Mouse (Mus musculus) liver, embryonic 15.5 days (tissue): Measurements from ENCODE around the gene Itm2c. TPM values are rescaled to one million over a fixed set of nuclear protein-coding genes. Genes with fewer than 3 reads are reported as not detected.
A peak's percentile ranks its signal among the peaks of the same experiment; 100 is the strongest.

Experiments used
- ATAC-seq: fragments of 200-750 bp; cut with Nextera tagmentation; 2 replicates; pipeline ENCODE4 v1.8.0; 2017; ENCODE audit warnings: moderate number of reproducible peaks, mild to moderate bottlenecking, moderate library complexity; ENCODE audit not compliant: insufficient read depth
- H3K27ac ChIP-seq: fragments of 300-500 bp; sonication (generic); replicated peaks from 2 replicates; pipeline ENCODE4 v1.5.1; 2015; ENCODE audit warnings: mild to moderate bottlenecking, inconsistent platforms
- H3K27me3 ChIP-seq: fragments of 300-500 bp; sonication (generic); 2 replicates; pipeline ENCODE4 v1.6.1; 2015; ENCODE audit warnings: mild to moderate bottlenecking, inconsistent platforms
- H3K36me3 ChIP-seq: fragments of 300-500 bp; sonication (generic); replicated peaks from 2 replicates; pipeline ENCODE4 v1.6.1; 2015; ENCODE audit warnings: moderate library complexity, mild to moderate bottlenecking, inconsistent platforms
- H3K4me1 ChIP-seq: fragments of 300-500 bp; sonication (generic); replicated peaks from 2 replicates; pipeline ENCODE4 v1.6.1; 2015; ENCODE audit warnings: inconsistent platforms
- H3K4me2 ChIP-seq: fragments of 300-500 bp; sonication (generic); 2 replicates; pipeline ENCODE4 v1.6.1; 2015; ENCODE audit warnings: moderate library complexity, mild to moderate bottlenecking, inconsistent platforms
- H3K4me3 ChIP-seq: fragments of 300-500 bp; sonication (generic); replicated peaks from 2 replicates; pipeline ENCODE4 v1.5.1; 2015; ENCODE audit warnings: mild to moderate bottlenecking, inconsistent platforms
- H3K9ac ChIP-seq: fragments of 300-500 bp; sonication (generic); 2 replicates; pipeline ENCODE4 v1.6.1; 2015; ENCODE audit warnings: moderate library complexity, mild to moderate bottlenecking, inconsistent platforms
- H3K9me3 ChIP-seq: fragments of 300-500 bp; sonication (generic); replicated peaks from 2 replicates; pipeline ENCODE4 v1.6.1; 2016; ENCODE audit warnings: inconsistent platforms
- WGBS: fragments of 180-500 bp; shearing (Covaris S2); methylation state at CpG from one replicate; pipeline ENCODE4 v1.1.7; 2015; ENCODE audit warnings: mixed read lengths; ENCODE audit not compliant: insufficient replicate concordance; 5-methylcytosine and 5-hydroxymethylcytosine counted together
- polyA plus RNA-seq: library from polyadenylated mRNA; unstranded; fragments of >200 nt; fragmentation: Nextera tagmentation; extraction: Ambion mirVana; gene quantifications from 2 replicates; pipeline ENCODE4 v1.2.1, GENCODE M21; 2015

Itm2c gene
- polyA plus RNA-seq, 1 experiment from 2014 or later, result 48.9 TPM

DNA sequence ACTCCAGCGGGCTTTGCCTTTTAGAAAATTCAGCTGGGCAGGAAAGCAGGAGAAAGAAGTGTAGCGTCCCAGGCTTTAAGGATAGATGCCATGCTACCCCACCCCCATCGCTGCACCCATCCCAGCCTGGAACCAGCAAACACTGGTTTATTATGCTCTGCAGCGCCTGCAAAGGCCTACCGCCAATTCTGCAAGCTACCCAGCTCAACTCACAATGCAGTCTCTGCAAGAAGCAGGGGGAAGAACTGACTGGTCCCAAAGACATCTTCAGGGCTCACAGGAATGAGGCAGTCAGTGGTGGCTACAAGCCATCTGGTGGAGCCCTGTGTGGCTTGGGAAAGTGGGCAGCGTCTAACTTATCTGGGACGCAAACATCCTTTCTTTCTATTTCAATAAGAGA lies 27.6 kb downstream of the Itm2c start:
- H3K9ac ChIP-seq, result no peak overlapping the region
- no peak overlapping the region for H3K4me3 ChIP-seq
- H3K9me3 ChIP-seq, result no peaks in the 10 kb centered on the region
- H3K4me2 ChIP-seq, result no peak overlapping the region
- H3K36me3 ChIP-seq, result no peaks in the 10 kb centered on the region
- no peak for ATAC-seq
- 79% methylated on average over 7 of the region's 7 CpGs for WGBS
- no peaks in the 10 kb centered on the region for H3K27me3 ChIP-seq
- no peak overlapping the region for H3K27ac ChIP-seq
- H3K4me1 ChIP-seq, result peaks cover 10% of the 10 kb centered on the region

GRCm38 (mm10) chr1:85922127-85922864 lies 28.2 kb downstream of the Itm2c start:
- no peaks in the 10 kb centered on the region for H3K9me3 ChIP-seq
- H3K4me2 ChIP-seq, result no peak overlapping the region
- no peak overlapping the region for H3K27ac ChIP-seq
- peaks cover 10% of the 10 kb centered on the region for H3K4me1 ChIP-seq
- WGBS, result 60% methylated on average over 7 of the region's 7 CpGs
- H3K4me3 ChIP-seq, result no peak overlapping the region
- H3K9ac ChIP-seq, result no peak overlapping the region
- ATAC-seq, result no peak
- no peaks in the 10 kb centered on the region for H3K36me3 ChIP-seq
- H3K27me3 ChIP-seq, result no peaks in the 10 kb centered on the region

- no peak overlapping the region for H3K9ac ChIP-seq
- H3K36me3 ChIP-seq, result no peaks in the 10 kb centered on the region
- H3K4me1 ChIP-seq, result peaks cover 10% of the 10 kb centered on the region
- H3K9me3 ChIP-seq, result no peaks in the 10 kb centered on the region
- H3K4me2 ChIP-seq, result no peak overlapping the region
- H3K4me3 ChIP-seq, result no peak overlapping the region
- no peak for ATAC-seq
- WGBS, result 61% methylated on average over 5 of the region's 5 CpGs
- H3K27me3 ChIP-seq, result no peaks in the 10 kb centered on the region
- H3K27ac ChIP-seq, result no peak overlapping the region
Observed at GRCm38 (mm10) chr1:85922865-85923211, 28.8 kb downstream of the Itm2c start.

DNA sequence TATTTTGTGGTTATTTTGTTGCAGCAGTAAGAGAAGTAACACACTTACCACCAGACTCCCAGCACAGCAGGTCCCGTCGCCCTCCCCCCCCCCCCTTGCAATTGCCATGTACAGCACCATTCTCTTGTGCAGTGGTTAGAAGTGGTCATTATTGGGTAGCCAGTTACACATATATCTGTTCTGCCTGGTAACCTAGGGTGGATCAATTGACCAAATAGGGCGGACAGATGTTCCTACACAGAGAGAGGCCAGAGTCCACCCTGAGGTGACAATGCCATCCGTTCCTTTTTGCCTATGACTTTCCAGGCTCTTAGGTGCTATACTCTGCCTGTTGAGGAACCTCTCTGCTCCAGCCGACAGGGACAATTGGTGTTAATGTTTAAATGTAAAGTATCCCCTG lies 31.1 kb downstream of the Itm2c start:
- Histone ChIP-seq H3K27me3 (no peaks in the 10 kb centered on the region), H3K9me3 (no peaks in the 10 kb centered on the region), H3K4me2 (no peak overlapping the region), H3K4me1 (peaks cover 10% of the 10 kb centered on the region), H3K36me3 (no peaks in the 10 kb centered on the region), H3K4me3 (no peak overlapping the region), H3K9ac (no peak overlapping the region), H3K27ac (no peak overlapping the region; the same call in 1 of the 2 replicates)
- 53% methylated on average over 5 of the region's 5 CpGs for WGBS
- peak; percentile 72 for ATAC-seq

- WGBS, result 48% methylated on average over 4 of the region's 4 CpGs
- H3K4me3 ChIP-seq, result no peak within 1 kb of the TSS
- H3K4me2 ChIP-seq, result no peak within 1 kb of the TSS
- no peaks in the 10 kb centered on the region for H3K9me3 ChIP-seq
- H3K4me1 ChIP-seq, result peaks cover 2% of the 10 kb centered on the region
- no peaks in the 10 kb centered on the region for H3K36me3 ChIP-seq
- H3K27ac ChIP-seq, result no peak within 1 kb of the TSS
- H3K9ac ChIP-seq, result no peak within 1 kb of the TSS
- no peaks in the 10 kb centered on the region for H3K27me3 ChIP-seq
- ATAC-seq, result no peak
Observed at GRCm38 (mm10) chr1:85928057-85928687, 34.1 kb downstream of the Itm2c start, which contains the start of gene 4933407L21Rik. 4933407L21Rik (plus strand) TSS chr1:85928483.

- Histone ChIP-seq H3K4me2 (no peak overlapping the region), H3K27ac (no peak overlapping the region), H3K9me3 (no peaks in the 10 kb centered on the region), H3K27me3 (no peaks in the 10 kb centered on the region), H3K4me3 (no peak overlapping the region), H3K36me3 (no peaks in the 10 kb centered on the region), H3K9ac (no peak overlapping the region), H3K4me1 (peaks cover 2% of the 10 kb centered on the region; the same call in 1 of the 2 replicates)
- ATAC-seq, result no peak
- 52% methylated on average over 4 of the region's 4 CpGs for WGBS
Observed at GRCm38 (mm10) chr1:85928688-85929065, 34.6 kb downstream of the Itm2c start.

DNA sequence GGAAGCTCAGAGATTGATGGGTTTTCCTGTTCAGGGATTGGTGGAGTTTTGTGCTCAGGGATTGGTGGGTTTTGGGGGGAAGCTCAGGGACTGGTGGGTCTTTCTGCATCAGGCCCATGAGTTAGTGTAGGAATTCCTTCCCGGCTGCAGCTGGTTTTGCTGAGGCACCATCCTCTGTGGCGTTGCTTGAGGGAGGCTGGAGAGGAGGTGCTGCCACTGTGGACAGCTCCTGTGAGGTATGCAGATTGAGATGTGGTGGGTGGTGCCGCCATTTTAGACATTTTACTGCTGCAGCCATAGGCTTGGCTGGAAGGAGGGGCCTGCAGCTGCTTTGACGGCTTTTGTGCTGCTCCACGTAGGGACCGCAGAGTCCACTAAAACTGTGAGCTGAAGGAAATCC lies 35.3 kb downstream of the Itm2c start:
- Histone ChIP-seq H3K9me3 (no peaks in the 10 kb centered on the region), H3K27me3 (no peaks in the 10 kb centered on the region), H3K27ac (no peak overlapping the region), H3K4me2 (no peak overlapping the region), H3K4me3 (no peak overlapping the region), H3K9ac (no peak overlapping the region), H3K36me3 (no peaks in the 10 kb centered on the region), H3K4me1 (peaks cover 9% of the 10 kb centered on the region)
- 62% methylated on average over 6 of the region's 6 CpGs for WGBS
- no peak for ATAC-seq

DNA sequence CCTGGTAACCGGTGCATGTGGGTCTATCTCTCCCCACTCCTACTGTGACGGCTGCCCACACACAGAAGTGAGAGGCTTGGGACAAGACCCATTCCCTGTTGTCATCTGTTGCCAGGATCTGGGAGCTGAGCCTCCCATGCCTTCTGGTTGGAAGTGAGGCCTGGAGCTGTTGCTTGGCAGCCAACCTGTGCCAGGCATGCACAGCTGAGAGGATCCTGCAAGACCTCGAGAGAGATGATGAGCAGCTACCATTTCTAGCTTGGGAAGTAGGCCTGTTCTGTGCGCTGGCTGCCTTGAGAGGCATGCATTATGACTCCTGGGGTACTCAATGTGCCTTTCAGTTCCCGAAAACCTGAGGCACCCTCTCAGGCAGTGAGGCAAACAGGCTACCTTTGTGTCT lies 37.1 kb downstream of the Itm2c start:
- Histone ChIP-seq H3K4me2 (no peak overlapping the region), H3K27me3 (no peaks in the 10 kb centered on the region), H3K36me3 (no peaks in the 10 kb centered on the region), H3K4me1 (peaks cover 9% of the 10 kb centered on the region), H3K4me3 (no peak overlapping the region), H3K27ac (no peak overlapping the region), H3K9ac (no peak overlapping the region), H3K9me3 (no peaks in the 10 kb centered on the region)
- no peak for ATAC-seq
- WGBS, result 60% methylated on average over 5 of the region's 5 CpGs

GRCm38 (mm10) chr1:85933226-85933625 lies 39.1 kb downstream of the Itm2c start:
- H3K27ac ChIP-seq, result peak overlapping the region; percentile 68
- peak; percentile 17; the same call in 1 of the 2 replicates for ATAC-seq
- H3K9me3 ChIP-seq, result no peaks in the 10 kb centered on the region
- 28% methylated on average over 7 of the region's 7 CpGs for WGBS
- peaks cover 9% of the 10 kb centered on the region for H3K4me1 ChIP-seq
- H3K9ac ChIP-seq, result no peak overlapping the region
- no peaks in the 10 kb centered on the region for H3K27me3 ChIP-seq
- no peaks in the 10 kb centered on the region for H3K36me3 ChIP-seq
- 0 out of 2 replicates have a peak overlapping the region, but pooled peaks have one; percentile 7 for H3K4me2 ChIP-seq
- H3K4me3 ChIP-seq, result no peak overlapping the region

GRCm38 (mm10) chr1:85933631-85934465 lies 39.8 kb downstream of the Itm2c start:
- no peaks in the 10 kb centered on the region for H3K36me3 ChIP-seq
- WGBS, result 10% methylated on average over 11 of the region's 11 CpGs
- H3K4me1 ChIP-seq, result peaks cover 9% of the 10 kb centered on the region
- H3K9me3 ChIP-seq, result no peaks in the 10 kb centered on the region
- 0 out of 2 replicates have a peak overlapping the region, but pooled peaks have one; percentile 7 for H3K4me2 ChIP-seq
- H3K9ac ChIP-seq, result no peak overlapping the region
- H3K4me3 ChIP-seq, result no peak overlapping the region
- no peaks in the 10 kb centered on the region for H3K27me3 ChIP-seq
- peak overlapping the region; percentile 68 for H3K27ac ChIP-seq
- peak; percentile 21; the same call in 1 of the 2 replicates for ATAC-seq

- Histone ChIP-seq H3K36me3 (no peaks in the 10 kb centered on the region), H3K27me3 (no peaks in the 10 kb centered on the region), H3K9me3 (no peaks in the 10 kb centered on the region), H3K9ac (no peak overlapping the region), H3K4me3 (no peak overlapping the region), H3K27ac (no peak overlapping the region), H3K4me2 (no peak overlapping the region), H3K4me1 (peaks cover 9% of the 10 kb centered on the region)
- 14% methylated on average over 7 of the region's 7 CpGs for WGBS
- ATAC-seq, result no peak
Observed at GRCm38 (mm10) chr1:85934560-85934959, 40.5 kb downstream of the Itm2c start.
